In the genomic region with DNA sequence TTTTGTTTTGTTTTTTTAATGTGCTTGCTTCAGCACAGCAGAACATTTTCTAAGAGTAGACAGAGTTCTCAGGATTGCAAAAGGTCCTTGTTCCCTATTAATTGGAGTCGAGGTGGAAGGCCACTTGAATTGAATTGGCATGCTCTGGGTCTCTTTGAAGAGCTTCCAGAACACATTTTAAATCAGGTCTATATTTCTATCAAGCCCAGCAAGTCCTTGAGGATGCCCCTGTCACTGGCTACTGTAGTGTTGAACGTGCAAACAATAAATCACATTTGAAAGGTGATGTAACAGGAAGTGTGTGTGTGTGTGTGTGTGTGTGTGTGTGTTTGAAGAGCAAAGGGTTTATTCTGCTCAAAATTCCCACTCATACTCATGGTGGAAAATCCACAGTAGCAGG, we compare ENCODE assay signal across 21 mouse cellular contexts. TPM values are rescaled to one million over a fixed set of nuclear protein-coding genes. Genes with fewer than 3 reads are reported as not detected.
"Had no signal": no experiment of that assay in that cellular context is flagged by ENCODE, and none has a peak within 500 bp of the region (broad histone marks: within the 10 kb centered on the region; RNA-seq: fewer than 3 reads in every experiment).

No protein-coding gene starts in this region.

- H3K9me3 ChIP-seq: liver, embryonic 13.5 days; liver, embryonic 15.5 days; lung, embryonic 15.5 days; midbrain, embryonic 10.5 days; midbrain, embryonic 12.5 days; neural tube, embryonic 13.5 days; neural tube, embryonic 15.5 days had no signal

- H3K9ac ChIP-seq: liver, embryonic 13.5 days; liver, embryonic 15.5 days; lung, embryonic 15.5 days; midbrain, embryonic 12.5 days; neural tube, embryonic 13.5 days; neural tube, embryonic 15.5 days had no signal

- H3K4me1 ChIP-seq: lung, embryonic 15.5 days; midbrain, embryonic 10.5 days; midbrain, embryonic 12.5 days; neural tube, embryonic 13.5 days; neural tube, embryonic 15.5 days had no signal

- ATAC-seq: midbrain, embryonic 16.5 days had no signal

- H3K36me3 ChIP-seq: liver, embryonic 13.5 days; lung, embryonic 15.5 days; midbrain, embryonic 10.5 days; midbrain, embryonic 12.5 days; neural tube, embryonic 13.5 days; neural tube, embryonic 15.5 days had no signal

- H3K4me2 ChIP-seq: liver, embryonic 13.5 days; liver, embryonic 15.5 days; lung, embryonic 15.5 days; midbrain, embryonic 12.5 days; neural tube, embryonic 13.5 days; neural tube, embryonic 15.5 days had no signal

- H3K27me3 ChIP-seq: liver, embryonic 13.5 days; liver, embryonic 15.5 days; lung, embryonic 15.5 days; midbrain, embryonic 12.5 days; neural tube, embryonic 13.5 days; neural tube, embryonic 15.5 days had no signal

- H3K27ac ChIP-seq: liver, embryonic 13.5 days; liver, embryonic 15.5 days; lung, embryonic 15.5 days; midbrain, embryonic 10.5 days; midbrain, embryonic 12.5 days; neural tube, embryonic 13.5 days; neural tube, embryonic 15.5 days had no signal

- DNase-seq: liver, embryonic 13.5 days; lung, adult 2 months; lung, postnatal 14 days; lung, postnatal 4 days; midbrain, embryonic 14.5 days; retina, postnatal 1 day; right cerebral cortex, adult 18-20 months; right cerebral cortex, postnatal 25 days; right cerebral cortex, postnatal 4 days; spleen, adult 18-20 months; thymus, adult 2 months; thymus, postnatal 25 days; thymus, postnatal 4 days had no signal

- H3K4me3 ChIP-seq: liver, embryonic 13.5 days; liver, embryonic 15.5 days; lung, embryonic 15.5 days; midbrain, embryonic 10.5 days; midbrain, embryonic 12.5 days; myocyte; neural tube, embryonic 13.5 days; neural tube, embryonic 15.5 days had no signal

RNA-seq across cellular contexts. Expression of gene Nudt7, which starts 7.1 kb away (rescaled TPM):
- polyA plus RNA-seq: myocyte had no signal
